Mouse (Mus musculus): ENCODE measurements at regions not wholly inside any gene's neighbourhood (a gene's known extent, or its start where the extent isn't known, plus 50 kb on each side); places are given as distances from the start of the nearest gene placed in this dataset.

DNA sequence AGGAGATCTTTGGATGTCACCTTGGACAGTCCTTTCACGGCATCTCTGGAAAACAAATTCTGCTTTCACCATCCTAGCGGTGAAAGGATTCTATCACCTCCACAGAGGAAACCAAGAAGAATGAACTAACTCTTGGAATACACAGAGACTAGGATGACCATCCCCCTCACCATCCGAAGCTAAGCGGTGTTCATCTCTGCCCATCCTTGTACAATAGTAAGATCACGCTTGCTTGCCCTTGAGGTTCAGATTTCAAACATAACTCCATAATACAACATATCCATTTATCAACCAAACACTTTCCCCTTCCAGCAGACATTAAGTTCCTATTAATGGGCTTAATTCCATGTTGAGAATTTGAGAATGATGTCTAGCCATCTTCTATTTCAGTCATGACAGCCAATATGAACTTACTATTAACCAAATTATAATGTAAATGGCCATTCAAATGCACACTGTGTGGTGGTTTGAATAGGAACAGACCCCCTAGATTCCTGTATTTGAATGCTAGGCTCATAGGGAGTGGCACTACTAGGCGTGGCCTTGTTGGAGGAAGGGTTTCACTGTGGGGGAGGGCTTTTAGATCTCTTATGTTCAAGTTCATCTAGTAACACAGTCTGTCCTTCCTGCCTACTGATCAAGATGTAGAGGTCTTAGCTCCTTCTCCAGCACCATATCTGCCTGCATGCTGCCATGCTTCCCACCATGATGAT is 281.4 kb downstream of the Adamts20 start:
- DNase-seq (ENCODE audit: low spot score) (no peak), ATAC-seq (replicated peaks; ENCODE audit: low FRiP score) (no peak)
- Histone ChIP-seq H3K9me3 (ENCODE audit: control insufficient read depth, low read length) (no peaks in the 10 kb centered on the region), H3K36me3 (ENCODE audit: control insufficient read depth, insufficient read depth, low read length) (no peaks in the 10 kb centered on the region), H3K27me3 (ENCODE audit: control insufficient read depth, insufficient read depth, low read length) (no peaks in the 10 kb centered on the region), H3K27ac (ENCODE audit: low read depth, low read length) (no peak overlapping the region), H3K4me1 (replicated peaks; ENCODE audit: control insufficient read depth, insufficient read depth, low read length) (no peaks in the 10 kb centered on the region), H3K4me2 (ENCODE audit: low read depth, low read length, severe bottlenecking) (no peak overlapping the region), H3K9ac (ENCODE audit: low read length) (no peak overlapping the region), H3K4me3 (ENCODE audit: low read depth, low read length) (no peak overlapping the region)
- 97% methylated on average over 6 of the region's 6 CpGs for WGBS

DNA sequence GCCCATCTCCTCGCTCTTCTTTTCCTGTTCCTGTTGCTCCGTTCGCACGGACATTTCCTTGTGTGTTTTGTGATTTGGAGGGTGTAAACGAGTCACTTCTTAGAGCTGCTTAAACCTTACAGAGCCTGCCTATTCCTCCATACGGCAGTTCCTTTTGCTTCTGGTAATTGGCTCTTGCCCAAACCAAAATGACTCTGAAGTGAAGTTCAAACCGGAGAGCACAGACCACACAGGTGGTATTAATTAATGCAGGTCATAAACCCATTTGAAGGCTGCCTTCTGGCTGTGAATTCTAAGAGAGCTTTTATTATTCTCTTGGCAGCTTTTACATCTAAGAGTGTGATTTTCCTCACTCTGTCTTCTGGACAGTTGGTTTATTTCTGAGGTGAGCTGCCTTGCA is 291.1 kb downstream of the Adamts20 start:
- Histone ChIP-seq H3K36me3 (ENCODE audit: control insufficient read depth, insufficient read depth, low read length) (no peaks in the 10 kb centered on the region), H3K9ac (ENCODE audit: low read length) (no peak overlapping the region), H3K27ac (ENCODE audit: low read depth, low read length) (no peak overlapping the region), H3K9me3 (ENCODE audit: control insufficient read depth, low read length) (no peaks in the 10 kb centered on the region), H3K4me1 (replicated peaks; ENCODE audit: control insufficient read depth, insufficient read depth, low read length) (no peaks in the 10 kb centered on the region), H3K4me3 (ENCODE audit: low read depth, low read length) (no peak overlapping the region), H3K27me3 (ENCODE audit: control insufficient read depth, insufficient read depth, low read length) (no peaks in the 10 kb centered on the region), H3K4me2 (ENCODE audit: low read depth, low read length, severe bottlenecking) (no peak overlapping the region)
- WGBS, result 77% methylated on average over 7 of the region's 7 CpGs
- DNase-seq (ENCODE audit: low spot score) (no peak), ATAC-seq (replicated peaks; ENCODE audit: low FRiP score) (no peak)

DNA sequence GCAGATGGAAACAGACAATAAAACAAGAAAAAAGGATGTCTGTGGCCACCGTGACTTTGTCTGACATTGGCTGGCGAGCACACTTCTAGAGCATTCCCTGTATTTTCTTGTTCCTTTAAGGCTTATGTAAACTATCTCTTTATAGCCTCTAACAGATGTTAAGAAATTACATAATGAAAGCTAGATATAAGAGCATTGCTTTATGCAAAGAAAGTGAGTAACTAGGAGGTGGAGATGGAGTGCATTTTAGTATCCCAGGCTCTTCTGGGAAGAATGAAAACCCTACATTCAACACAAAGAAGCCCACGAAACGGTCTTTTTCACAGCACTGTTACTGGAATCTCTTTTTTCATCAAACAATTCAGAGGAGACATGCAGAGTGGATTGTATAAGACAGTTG is 304.4 kb downstream of the Adamts20 start:
- 88% methylated on average over 4 of the region's 4 CpGs for WGBS
- Histone ChIP-seq H3K27me3 (ENCODE audit: control insufficient read depth, insufficient read depth, low read length) (no peaks in the 10 kb centered on the region), H3K4me3 (ENCODE audit: low read depth, low read length) (no peak overlapping the region), H3K36me3 (ENCODE audit: control insufficient read depth, insufficient read depth, low read length) (no peaks in the 10 kb centered on the region), H3K4me2 (ENCODE audit: low read depth, low read length, severe bottlenecking) (no peak overlapping the region), H3K27ac (ENCODE audit: low read depth, low read length) (no peak overlapping the region), H3K9ac (ENCODE audit: low read length) (no peak overlapping the region), H3K4me1 (replicated peaks; ENCODE audit: control insufficient read depth, insufficient read depth, low read length) (no peaks in the 10 kb centered on the region), H3K9me3 (ENCODE audit: control insufficient read depth, low read length) (no peaks in the 10 kb centered on the region)
- DNase-seq (ENCODE audit: low spot score) (no peak), ATAC-seq (replicated peaks; ENCODE audit: low FRiP score) (no peak)

DNA sequence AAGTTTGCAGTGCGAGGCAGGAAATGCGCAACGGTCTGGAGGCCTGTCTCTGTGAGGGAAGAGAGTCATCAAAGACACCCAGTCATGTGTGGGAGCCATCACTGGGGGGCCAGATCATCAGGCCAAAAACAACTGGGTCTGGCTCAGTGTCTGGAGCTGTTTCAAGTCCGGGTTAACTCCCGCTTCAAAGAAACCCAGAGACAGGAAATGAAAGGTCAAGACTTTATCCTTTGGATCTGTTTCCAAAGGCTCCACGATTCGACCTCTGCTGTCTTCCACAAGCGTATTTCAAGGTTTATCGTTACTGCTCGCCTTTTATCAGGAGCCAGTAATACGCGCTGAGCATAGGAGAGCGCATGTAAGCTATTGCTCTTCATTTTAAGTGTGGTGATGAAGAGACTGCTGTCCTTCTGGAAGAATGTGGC is 325.7 kb downstream of the Adamts20 start:
- ATAC-seq (replicated peaks; ENCODE audit: low FRiP score), result no peak
- no peaks in the 10 kb centered on the region for H3K4me1 ChIP-seq (replicated peaks; ENCODE audit: control insufficient read depth, insufficient read depth, low read length)
- no peak for DNase-seq (ENCODE audit: low spot score)
- H3K4me2 ChIP-seq (ENCODE audit: low read depth, low read length, severe bottlenecking), result no peak overlapping the region
- no peak overlapping the region for H3K4me3 ChIP-seq (ENCODE audit: low read depth, low read length)
- H3K27me3 ChIP-seq (ENCODE audit: control insufficient read depth, insufficient read depth, low read length), result no peaks in the 10 kb centered on the region
- WGBS, result 65% methylated on average over 13 of the region's 13 CpGs
- H3K36me3 ChIP-seq (ENCODE audit: control insufficient read depth, insufficient read depth, low read length), result no peaks in the 10 kb centered on the region
- H3K9me3 ChIP-seq (ENCODE audit: control insufficient read depth, low read length), result no peaks in the 10 kb centered on the region
- H3K27ac ChIP-seq (ENCODE audit: low read depth, low read length), result no peak overlapping the region
- no peak overlapping the region for H3K9ac ChIP-seq (ENCODE audit: low read length)

DNA sequence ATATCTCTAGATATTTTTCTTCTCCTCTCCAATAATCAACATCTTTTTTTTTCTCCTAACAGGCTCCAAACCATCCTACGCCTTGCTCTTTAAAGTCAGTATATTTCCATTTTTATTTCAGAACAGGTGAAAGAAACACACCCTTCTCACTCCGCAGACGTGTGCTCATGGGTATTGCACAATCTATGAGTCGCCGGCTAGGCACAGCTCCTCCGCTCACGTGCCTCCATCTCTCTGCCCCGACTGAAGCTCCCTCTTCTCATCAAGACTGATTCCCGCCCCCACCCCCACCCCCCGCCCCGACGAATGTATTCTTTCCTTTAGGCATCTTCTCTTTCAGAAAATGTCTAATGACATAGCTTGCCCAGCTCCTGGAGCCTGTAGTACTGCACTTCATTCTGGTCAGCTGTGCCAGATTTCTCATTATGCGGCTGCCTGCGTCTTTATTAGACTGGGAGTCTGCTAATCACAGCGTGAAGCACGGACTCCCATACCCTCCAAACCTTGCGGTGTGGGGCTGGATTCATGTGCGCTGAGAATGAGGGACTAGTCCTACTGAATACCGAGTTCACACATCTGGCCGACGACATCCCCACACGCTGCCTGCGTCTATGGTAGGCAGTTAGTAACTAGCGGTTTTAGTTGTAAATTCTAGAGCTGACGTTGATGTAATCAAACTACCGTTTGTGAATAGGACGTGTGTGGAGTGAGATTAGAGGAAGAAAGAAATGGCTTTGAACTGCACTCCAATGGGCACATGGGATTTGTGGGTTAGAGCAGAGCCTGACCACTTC is 327.9 kb downstream of the Adamts20 start:
- DNase-seq (ENCODE audit: low spot score), result no peak
- Histone ChIP-seq H3K4me3 (ENCODE audit: low read depth, low read length) (no peak overlapping the region), H3K27ac (ENCODE audit: low read depth, low read length) (no peak overlapping the region), H3K9ac (ENCODE audit: low read length) (no peak overlapping the region), H3K4me1 (replicated peaks; ENCODE audit: control insufficient read depth, insufficient read depth, low read length) (no peaks in the 10 kb centered on the region), H3K4me2 (ENCODE audit: low read depth, low read length, severe bottlenecking) (no peak overlapping the region), H3K9me3 (ENCODE audit: control insufficient read depth, low read length) (no peaks in the 10 kb centered on the region), H3K27me3 (ENCODE audit: control insufficient read depth, insufficient read depth, low read length) (no peaks in the 10 kb centered on the region), H3K36me3 (ENCODE audit: control insufficient read depth, insufficient read depth, low read length) (no peaks in the 10 kb centered on the region)
- 78% methylated on average over 27 of the region's 27 CpGs for WGBS
- ATAC-seq (replicated peaks; ENCODE audit: low FRiP score), result peak; percentile 61; the same call in 1 of the 2 replicates

DNA sequence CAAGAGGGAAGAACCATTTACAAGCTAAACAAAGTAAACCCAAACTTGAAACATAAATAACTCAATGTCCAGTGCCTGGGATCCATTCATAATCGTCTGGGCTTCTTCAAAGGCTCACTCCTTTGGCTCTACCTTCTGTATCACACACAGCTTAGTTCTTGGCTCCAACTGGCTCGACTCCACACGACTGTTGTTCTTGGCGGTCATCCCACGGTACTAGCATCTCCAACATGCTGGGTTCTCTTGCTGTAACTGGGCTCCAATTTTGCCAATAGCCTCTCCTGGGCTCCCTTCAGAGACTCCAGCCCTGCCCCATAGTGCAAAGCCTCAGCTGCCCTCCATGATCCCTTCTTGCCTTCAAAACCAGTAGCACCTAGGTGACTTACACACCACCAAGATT is 352.4 kb downstream of the Adamts20 start:
- no peak overlapping the region for H3K9ac ChIP-seq (ENCODE audit: low read length)
- no peaks in the 10 kb centered on the region for H3K27me3 ChIP-seq (ENCODE audit: control insufficient read depth, insufficient read depth, low read length)
- ATAC-seq (replicated peaks; ENCODE audit: low FRiP score), result no peak
- H3K27ac ChIP-seq (ENCODE audit: low read depth, low read length), result no peak overlapping the region
- H3K9me3 ChIP-seq (ENCODE audit: control insufficient read depth, low read length), result no peaks in the 10 kb centered on the region
- DNase-seq (ENCODE audit: low spot score), result no peak
- no peaks in the 10 kb centered on the region for H3K4me1 ChIP-seq (replicated peaks; ENCODE audit: control insufficient read depth, insufficient read depth, low read length)
- no peak overlapping the region for H3K4me3 ChIP-seq (ENCODE audit: low read depth, low read length)
- WGBS, result 90% methylated on average over 5 of the region's 5 CpGs
- no peaks in the 10 kb centered on the region for H3K36me3 ChIP-seq (ENCODE audit: control insufficient read depth, insufficient read depth, low read length)
- no peak overlapping the region for H3K4me2 ChIP-seq (ENCODE audit: low read depth, low read length, severe bottlenecking)

DNA sequence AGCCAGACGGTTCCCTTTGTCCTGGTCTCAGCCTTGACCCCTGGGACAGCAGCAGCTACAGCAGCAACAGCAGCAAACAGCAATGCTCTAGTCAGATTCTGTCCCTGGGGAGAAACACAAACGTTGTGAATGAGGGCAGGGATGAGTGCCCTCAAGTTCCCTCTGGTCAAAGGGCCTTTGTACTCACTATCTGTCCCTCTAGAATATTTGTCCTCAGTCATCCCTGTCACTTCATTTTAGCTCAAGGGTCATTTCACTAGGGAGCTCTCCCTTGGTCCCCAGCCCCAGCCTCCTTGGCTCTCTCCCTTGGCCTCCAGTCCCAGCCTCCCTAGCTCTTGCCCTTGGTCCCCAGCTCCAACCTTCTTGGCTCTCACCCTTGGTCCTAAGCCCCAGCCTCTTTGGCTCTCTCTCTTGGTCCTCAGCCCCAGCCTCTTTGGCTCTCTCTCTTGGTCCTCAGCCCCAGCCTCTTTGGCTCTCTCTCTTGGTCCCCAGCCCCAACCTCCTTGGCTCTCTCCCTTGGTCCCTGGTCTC is 358.0 kb downstream of the Adamts20 start:
- no peak for ATAC-seq (replicated peaks; ENCODE audit: low FRiP score)
- Histone ChIP-seq H3K9me3 (ENCODE audit: control insufficient read depth, low read length) (no peaks in the 10 kb centered on the region), H3K36me3 (ENCODE audit: control insufficient read depth, insufficient read depth, low read length) (no peaks in the 10 kb centered on the region), H3K4me2 (ENCODE audit: low read depth, low read length, severe bottlenecking) (no peak overlapping the region), H3K27me3 (ENCODE audit: control insufficient read depth, insufficient read depth, low read length) (no peaks in the 10 kb centered on the region), H3K4me1 (replicated peaks; ENCODE audit: control insufficient read depth, insufficient read depth, low read length) (no peaks in the 10 kb centered on the region), H3K4me3 (ENCODE audit: low read depth, low read length) (no peak overlapping the region), H3K9ac (ENCODE audit: low read length) (no peak overlapping the region), H3K27ac (ENCODE audit: low read depth, low read length) (no peak overlapping the region)
- no peak for DNase-seq (ENCODE audit: low spot score)
- 52% methylated on average over 2 of the region's 2 CpGs for WGBS

DNA sequence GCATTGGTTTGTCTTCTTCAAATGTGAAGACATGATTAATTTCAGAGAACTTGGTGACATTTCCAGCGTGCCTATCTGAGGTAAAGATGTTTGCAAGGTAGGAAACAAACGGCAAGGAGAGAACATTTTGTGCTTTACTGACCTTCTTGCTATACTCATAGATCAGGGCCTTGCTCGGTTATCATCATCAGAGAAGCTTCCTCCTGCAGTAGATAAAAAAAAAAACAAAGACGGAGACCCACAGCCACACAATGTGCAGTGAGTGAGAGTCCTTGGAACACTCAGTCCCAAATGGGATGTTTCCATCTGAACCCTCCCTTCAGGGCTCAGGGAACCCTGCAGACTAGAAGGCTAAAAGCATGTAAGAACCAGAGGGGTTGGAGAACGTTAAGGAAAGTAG is 374.6 kb downstream of the Adamts20 start:
- H3K4me3 ChIP-seq (ENCODE audit: low read depth, low read length), result no peak overlapping the region
- no peak overlapping the region for H3K4me2 ChIP-seq (ENCODE audit: low read depth, low read length, severe bottlenecking)
- WGBS, result 86% methylated on average over 5 of the region's 5 CpGs
- H3K9me3 ChIP-seq (ENCODE audit: control insufficient read depth, low read length), result no peaks in the 10 kb centered on the region
- H3K27ac ChIP-seq (ENCODE audit: low read depth, low read length), result no peak overlapping the region
- H3K27me3 ChIP-seq (ENCODE audit: control insufficient read depth, insufficient read depth, low read length), result no peaks in the 10 kb centered on the region
- no peaks in the 10 kb centered on the region for H3K4me1 ChIP-seq (replicated peaks; ENCODE audit: control insufficient read depth, insufficient read depth, low read length)
- no peaks in the 10 kb centered on the region for H3K36me3 ChIP-seq (ENCODE audit: control insufficient read depth, insufficient read depth, low read length)
- no peak overlapping the region for H3K9ac ChIP-seq (ENCODE audit: low read length)
- DNase-seq (ENCODE audit: low spot score) (no peak), ATAC-seq (replicated peaks; ENCODE audit: low FRiP score) (no peak)

Data from forebrain, embryonic 11.5 days (tissue).